Mouse (Mus musculus) brown adipose tissue, adult 24 weeks (tissue): ENCODE data around the gene Procr. TPM values are rescaled to one million over a fixed set of nuclear protein-coding genes. Genes with fewer than 3 reads are reported as not detected.
"Not testable (repeated sequence)": the region's sequence is repeated elsewhere in the genome, so short reads cannot be mapped to it uniquely, and the experiment has no call there.

ENCODE experiments used
- H3K27ac ChIP-seq: fragments of 200-500 bp; replicated peaks from 2 replicates; pipeline ENCODE4 v1.5.1; 2012; ENCODE audit warnings: low read depth, mild to moderate bottlenecking, low read length
- H3K4me1 ChIP-seq: fragments of 200-500 bp; 2 replicates; pipeline ENCODE4 v1.6.1; 2012; ENCODE audit warnings: low read length, mixed read lengths; ENCODE audit not compliant: control insufficient read depth, insufficient read depth, insufficient read length
- H3K4me3 ChIP-seq: fragments of 200-500 bp; 2 replicates; pipeline ENCODE4 v1.5.1; 2012; ENCODE audit warnings: low read depth, mild to moderate bottlenecking, low read length, moderate library complexity; ENCODE audit not compliant: insufficient read depth
- polyA plus RNA-seq: library from polyadenylated mRNA; stranded (reverse); fragments of >200 nt; gene quantifications from 2 replicates; pipeline ENCODE4 v1.2.4, GENCODE M21; 2012; ENCODE audit not compliant: missing spikeins, insufficient read depth, insufficient read length

The Procr gene
- polyA plus RNA-seq, 1 experiment, result 8.6 TPM

DNA sequence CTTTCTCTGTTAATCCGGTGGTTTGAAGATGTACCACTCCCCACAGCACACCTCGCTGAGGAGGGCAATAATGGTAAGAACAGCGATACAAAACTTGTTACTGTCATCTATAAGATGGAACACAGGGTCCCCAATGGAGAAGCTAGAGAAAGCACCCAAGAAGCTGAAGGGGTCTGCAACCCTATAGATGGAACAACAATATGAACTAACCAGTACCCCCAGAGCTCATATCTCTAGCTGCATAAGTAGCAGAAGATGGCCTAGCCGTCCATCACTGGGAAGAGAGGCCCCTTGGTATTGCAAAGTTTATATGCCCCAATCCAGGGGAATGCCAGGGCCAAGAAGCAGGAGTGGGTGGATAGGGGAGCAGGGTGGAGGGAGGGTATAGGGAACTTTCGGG lies 15.2 kb upstream of the Procr start, which contains the start of gene Gm17581:
Gm17581 (minus strand) TSS at position 101 of the 400 bp plus-strand sequence.
- H3K4me3 ChIP-seq, H3K4me1 ChIP-seq: not testable (repeated sequence)
- 0 out of 2 replicates have a peak within 1 kb of the TSS, but pooled peaks have one; percentile 26 for H3K27ac ChIP-seq

DNA sequence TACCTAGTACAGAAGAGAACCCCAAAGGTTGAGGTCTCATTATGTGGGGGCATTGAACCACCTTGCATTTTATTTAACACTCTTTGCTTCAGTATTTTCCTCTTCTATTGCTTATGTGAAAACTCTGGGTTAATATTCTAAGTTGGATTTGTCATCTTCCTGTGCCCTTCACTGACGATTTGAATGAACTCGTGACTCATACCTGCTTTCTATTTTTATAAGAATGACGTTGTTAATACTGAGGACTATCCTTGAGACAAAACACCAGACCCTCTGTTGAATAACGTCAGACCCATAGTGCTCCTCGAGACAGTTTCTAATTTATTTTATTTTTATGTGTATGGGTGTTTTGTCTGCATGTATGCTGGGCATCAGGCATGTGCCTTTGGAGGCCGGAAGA lies 14.0 kb upstream of the Procr start:
- H3K27ac ChIP-seq, result no peak overlapping the region
- no peaks in the 10 kb centered on the region for H3K4me1 ChIP-seq
- H3K4me3 ChIP-seq, result no peak overlapping the region

DNA sequence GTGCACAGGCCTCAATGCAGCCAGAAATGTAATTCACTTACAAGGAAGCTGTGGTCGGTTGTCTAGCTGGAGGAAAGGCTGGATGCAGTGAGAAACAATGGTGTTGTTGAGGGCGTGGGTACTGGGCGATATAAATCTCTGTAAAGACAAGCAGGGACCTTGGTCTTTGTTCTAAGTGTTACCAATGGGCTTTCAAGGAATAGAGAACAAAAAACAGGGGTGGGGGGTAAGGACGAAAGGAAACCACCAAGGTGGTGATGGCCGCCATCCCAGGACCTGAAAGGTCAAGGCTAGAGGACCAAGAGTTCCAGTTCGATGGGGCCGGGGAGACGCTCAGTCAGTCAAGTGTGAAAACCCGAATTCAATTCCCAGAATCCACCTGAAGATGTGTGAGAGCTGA lies 13.1 kb upstream of the Procr start:
- Histone ChIP-seq H3K27ac (no peak overlapping the region), H3K4me3 (no peak overlapping the region), H3K4me1 (no peaks in the 10 kb centered on the region)

DNA sequence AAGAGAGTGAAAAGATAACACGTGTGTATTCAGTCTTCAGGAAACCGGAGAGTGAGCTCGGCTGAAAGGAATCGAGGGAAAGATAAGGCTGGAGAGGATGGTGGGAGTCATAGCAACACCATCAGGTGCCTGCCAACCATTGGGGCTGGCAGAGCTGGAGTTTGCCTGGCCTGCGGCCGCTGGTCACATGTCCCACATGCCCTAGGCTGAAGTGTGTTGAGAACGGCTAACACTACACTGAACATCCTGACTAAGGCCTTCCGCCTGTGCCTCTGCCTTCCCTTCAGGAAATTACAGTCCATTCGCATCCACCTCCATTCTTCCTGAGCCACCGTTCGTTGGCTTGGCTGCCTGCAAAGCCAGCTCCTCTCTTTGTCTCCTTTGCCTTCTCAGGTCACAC lies 8.7 kb upstream of the Procr start:
- Histone ChIP-seq H3K4me1 (no peaks in the 10 kb centered on the region), H3K4me3 (no peak overlapping the region), H3K27ac (no peak overlapping the region)

DNA sequence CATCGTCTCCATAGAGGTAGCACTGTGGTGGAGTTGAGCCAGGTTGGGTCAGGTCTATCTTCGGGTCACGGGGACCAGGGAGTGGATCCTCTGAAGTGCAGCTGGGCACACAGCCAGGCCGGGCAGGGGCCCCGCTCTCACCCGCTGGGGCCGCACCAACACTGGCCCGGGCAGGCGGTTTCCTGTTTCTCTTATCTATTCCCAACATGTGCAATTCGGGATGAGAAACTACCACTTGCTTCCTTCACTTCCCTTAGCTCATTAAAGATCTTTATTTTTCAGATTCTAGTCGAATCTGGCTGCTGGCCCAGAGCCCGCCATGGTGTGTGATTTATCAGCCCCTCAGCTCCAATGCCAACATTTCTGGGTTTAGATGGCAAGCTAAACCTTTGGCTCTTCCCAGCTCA lies 8.0 kb upstream of the Procr start:
- H3K4me3 ChIP-seq, result no peak overlapping the region
- H3K4me1 ChIP-seq, result no peaks in the 10 kb centered on the region
- no peak overlapping the region for H3K27ac ChIP-seq

DNA sequence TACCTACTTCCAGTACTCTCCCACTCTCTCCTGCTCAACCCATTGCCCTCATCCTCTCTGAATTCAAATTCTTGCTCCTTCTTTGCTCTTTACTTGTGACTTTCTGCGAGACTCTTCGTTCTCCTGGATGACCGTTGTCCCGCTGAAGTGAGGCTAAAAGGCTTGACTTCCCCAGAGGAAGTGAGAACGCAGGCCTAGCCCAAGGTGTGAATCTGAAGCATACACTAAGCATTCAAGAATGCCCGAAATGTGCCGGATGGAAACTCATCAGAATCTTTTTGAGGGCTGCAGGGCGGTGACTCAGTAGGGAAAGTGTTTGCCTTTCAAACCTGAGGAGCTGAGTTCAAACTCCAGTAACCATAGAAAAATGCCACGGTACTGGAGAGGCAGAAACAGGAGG lies 7.6 kb upstream of the Procr start:
- Histone ChIP-seq H3K27ac (no peak overlapping the region), H3K4me3 (no peak overlapping the region), H3K4me1 (no peaks in the 10 kb centered on the region)

DNA sequence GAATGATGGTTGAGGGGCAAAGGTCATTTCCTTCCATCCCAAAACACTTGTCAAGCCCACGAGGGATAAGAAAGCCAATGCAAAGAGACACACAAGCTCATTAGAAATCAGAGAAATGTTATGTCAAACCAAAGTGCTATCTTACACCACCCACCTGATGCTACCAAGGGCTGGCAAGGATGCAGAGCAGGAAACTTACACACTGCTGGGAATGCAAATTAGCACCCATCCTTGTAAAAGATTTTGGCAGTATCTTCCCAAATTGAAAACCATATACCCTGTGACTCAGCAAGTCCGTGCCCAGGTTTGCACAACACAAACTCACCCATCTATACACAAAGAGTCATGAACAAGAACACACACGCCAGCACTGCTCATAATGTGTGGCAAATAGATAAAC lies 5.4 kb upstream of the Procr start:
- H3K4me1 ChIP-seq, result no peaks in the 10 kb centered on the region
- H3K4me3 ChIP-seq, result no peak overlapping the region
- H3K27ac ChIP-seq, result no peak overlapping the region

DNA sequence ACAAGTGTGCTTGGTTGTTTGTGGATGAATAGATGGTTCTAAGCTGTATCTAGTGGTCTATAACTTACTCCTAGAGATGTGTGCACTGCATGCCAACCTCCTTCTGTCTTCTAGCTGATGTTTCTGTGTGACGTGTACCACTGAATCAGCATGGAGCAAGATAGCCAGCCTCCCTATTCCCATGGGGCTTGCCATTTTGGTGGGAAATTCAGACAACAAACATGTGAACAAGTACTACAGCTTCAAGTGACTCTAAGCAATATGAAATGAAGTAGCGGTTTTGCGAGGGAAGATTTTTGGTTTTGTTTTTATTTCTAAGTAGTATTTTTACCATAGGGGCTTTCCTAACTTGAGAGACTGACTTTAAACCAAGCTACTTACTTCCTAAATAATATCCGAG lies 1.5 kb upstream of the Procr start:
- no peak overlapping the region for H3K27ac ChIP-seq
- H3K4me1 ChIP-seq, result no peaks in the 10 kb centered on the region; the same call in 1 of the 2 replicates
- H3K4me3 ChIP-seq, result no peak overlapping the region

DNA sequence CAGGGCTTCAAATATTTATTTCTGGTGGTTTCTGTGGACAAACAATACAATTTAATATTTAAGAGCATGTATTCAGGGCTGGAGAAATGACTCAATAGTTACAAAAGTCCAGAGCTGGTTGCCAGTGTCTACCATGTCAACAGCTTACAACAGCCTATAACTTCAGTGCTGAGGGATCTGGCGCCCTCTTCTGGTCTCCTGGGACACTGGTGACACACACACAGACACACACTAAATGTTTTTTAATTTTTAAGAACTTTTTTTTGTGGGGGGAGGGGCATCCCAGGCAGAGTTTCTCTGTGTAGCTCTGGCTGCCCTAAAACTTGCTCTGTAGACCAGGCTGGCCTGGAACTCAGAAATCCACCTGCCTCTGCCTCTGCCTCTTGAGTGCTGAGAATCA lies 4.8 kb downstream of the Procr start:
- no peaks in the 10 kb centered on the region; the same call in 1 of the 2 replicates for H3K4me1 ChIP-seq
- H3K4me3 ChIP-seq, result no peak overlapping the region

DNA sequence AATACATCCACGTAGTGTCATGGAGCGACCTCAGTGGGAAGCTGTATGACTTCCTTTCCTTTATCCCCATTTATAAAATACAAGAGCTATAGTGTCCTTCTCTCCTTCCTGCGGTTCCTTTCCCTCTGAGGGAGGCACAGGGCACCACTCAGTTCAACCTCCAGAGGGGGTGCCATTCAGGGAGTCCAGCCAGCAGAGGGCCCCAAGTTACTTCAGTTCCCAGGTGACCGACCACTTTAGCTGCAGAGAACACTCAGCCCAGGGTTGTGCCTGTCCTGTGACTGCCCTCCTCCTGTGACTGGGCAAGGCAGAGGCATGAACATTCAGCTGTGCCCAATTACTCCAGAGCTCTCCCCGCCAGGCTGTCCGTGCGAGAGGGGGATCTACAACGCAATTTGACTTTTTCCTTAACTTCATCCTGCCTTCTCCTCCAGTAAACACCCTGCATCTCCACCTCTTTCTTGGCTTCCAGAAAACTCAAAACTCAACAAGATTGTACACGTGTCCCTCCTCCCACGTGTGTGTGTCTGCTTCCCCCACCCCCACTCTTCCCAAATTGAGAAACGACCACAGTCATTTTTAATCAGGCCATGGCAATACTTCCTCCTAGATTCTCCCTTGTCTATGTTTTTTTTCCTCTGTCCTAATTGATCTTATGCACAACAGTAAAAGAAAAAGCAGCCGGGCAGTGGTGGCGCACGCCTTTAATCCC lies 6.1 kb downstream of the Procr start:
- Histone ChIP-seq H3K4me3 (no peak overlapping the region), H3K27ac (no peak overlapping the region), H3K4me1 (no peaks in the 10 kb centered on the region)

More for the DNA sequence above, 4.8 kb downstream of the Procr start:
- H3K27ac ChIP-seq, result no peak overlapping the region

DNA sequence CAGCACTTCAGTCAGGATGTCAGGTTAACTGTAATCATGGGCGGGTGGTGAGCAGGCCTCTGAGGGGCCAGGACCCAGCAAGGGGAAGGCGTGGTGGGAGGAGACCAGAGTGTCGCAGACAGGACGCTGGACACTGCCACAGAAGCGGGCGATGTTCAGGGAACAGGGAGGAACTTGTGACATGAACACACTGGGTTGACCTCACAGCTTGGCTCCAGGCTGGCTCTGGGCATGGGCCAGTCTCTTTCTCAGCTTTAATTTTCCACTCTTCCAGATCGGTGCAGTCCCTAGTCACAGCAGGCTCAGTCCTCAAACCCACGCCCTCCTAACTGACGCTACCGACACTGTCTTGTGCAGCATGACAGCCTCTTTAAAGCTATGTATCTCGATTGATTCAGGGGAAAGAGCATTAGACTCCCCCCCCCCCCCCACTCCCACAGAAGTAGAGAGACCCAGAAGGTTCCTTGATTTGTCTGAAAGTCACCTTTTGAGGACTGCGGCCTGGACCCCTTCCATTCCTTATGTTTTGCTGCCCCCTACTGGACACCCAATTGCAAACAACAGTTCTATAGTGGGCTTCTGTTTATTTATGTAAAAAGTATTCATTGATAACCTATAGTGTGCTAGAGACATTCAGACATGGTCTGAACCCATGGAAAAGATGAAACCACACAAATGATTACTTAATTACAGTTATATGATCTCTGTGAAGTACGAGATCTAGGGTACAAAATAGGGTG lies 13.9 kb downstream of the Procr start:
- H3K4me3 ChIP-seq, result no peak overlapping the region
- H3K4me1 ChIP-seq, result no peaks in the 10 kb centered on the region
- H3K27ac ChIP-seq, result no peak overlapping the region

DNA sequence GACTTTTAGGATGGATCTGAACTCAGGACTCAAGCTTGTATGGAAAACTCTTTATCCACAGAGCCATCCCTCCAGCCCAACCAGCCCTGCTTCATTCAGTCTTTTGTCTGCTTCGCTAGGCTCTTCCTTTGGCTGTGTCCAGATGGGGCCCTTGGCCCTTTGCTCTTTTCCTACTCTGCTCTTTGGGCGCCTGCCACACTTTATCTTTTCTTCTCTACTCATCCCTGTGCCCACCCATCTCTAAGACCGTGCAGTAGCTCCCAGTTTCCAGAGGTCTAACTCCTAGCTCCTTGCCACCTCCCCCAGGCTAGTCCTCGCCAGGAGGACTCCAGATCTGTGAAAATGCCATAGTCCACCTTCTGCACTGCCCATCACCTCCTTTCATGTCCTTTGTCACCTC lies 22.7 kb downstream of the Procr start:
- H3K4me3 ChIP-seq, result no peak overlapping the region
- H3K27ac ChIP-seq, result no peak overlapping the region
- no peaks in the 10 kb centered on the region for H3K4me1 ChIP-seq

DNA sequence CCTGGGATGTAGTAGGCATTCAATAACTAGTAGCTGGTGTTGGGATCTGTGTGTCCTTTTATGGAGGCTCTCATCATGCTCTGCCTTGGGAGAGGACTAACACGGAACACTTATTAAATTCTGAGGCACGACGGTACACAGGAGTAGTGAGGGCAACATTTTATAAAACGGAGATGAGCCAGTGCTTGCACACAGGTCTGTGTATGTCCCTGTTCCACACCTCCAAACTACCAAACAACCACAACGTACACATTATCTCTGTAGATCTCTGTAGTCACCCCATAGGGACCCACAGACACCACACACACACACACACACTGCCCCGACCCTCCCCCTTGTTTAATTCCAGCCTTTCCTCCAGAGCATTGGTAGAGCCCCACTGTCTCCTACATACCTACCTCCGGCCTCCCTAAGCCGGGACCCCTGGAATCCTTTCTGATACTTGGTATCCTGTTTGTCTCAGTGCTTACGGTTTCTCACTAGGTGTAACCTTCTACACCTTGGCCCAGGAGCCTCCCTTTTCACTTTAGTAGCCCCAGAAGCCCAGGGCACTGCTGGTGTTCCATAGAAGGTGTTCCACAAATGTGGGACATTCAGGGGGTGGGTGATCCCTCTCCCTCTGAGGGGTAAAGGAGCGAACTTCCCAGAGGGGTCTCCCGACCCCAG lies 23.5 kb downstream of the Procr start:
- Histone ChIP-seq H3K4me3 (no peak overlapping the region), H3K27ac (no peak overlapping the region), H3K4me1 (no peaks in the 10 kb centered on the region)

DNA sequence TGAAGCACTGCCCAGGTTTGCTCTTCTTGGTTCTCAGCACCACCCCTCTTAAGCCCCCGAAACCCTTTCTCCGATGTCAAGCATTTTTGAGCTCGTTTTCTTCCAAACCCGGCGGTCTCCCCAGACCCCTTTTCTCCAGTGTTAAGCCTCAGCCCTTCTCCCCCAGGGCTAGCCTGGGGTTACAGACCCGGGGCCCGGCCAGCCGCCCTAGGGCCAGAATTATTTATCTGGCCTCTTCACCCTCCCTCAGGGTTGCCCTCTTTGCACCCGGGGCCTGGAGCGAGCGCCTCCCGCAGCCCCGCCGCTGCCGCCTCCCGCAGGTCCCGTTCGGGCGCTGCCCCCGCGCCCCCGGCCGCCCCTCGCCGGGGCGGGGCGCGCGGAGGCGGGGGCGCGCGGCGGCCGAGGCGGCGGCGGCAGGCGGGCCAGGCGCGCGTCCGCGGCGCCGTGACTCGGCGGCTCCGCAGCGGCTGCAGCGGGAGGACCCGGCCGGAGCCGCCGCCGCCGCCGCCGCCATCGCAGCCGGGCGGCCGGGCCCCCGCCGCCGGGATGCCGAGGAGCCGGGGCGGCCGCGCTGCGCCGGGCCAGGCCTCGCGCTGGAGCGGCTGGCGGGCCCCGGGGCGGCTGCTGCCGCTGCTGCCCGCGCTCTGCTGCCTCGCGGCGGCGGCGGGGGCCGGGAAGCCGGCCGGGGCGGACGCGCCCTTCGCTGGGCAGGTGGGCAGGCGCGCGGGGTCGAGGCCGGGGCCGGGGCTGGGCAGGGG lies 24.2 kb downstream of the Procr start, which contains the start of gene Mmp24:
Mmp24 (plus strand) TSS at position 416 of the 758 bp plus-strand sequence.
- Histone ChIP-seq H3K4me3 (peak within 1 kb of the TSS; percentile 27), H3K27ac (no peak within 1 kb of the TSS)

More for the DNA sequence above, 24.2 kb downstream of the Procr start, which contains the start of gene Mmp24:
- H3K4me1 ChIP-seq, result no peaks in the 10 kb centered on the region
